Mouse (Mus musculus) forebrain, embryonic 10.5 days (tissue): ENCODE results near the gene Myh10. TPM values are rescaled to one million over a fixed set of nuclear protein-coding genes. Genes with fewer than 3 reads are reported as not detected.

Source experiments
- DNase-seq: peaks from one replicate; pipeline ENCODE4 v3.0.0-alpha.2; 2017; ENCODE audit warnings: low spot score; ENCODE audit errors: extremely low spot score
- H3K27ac ChIP-seq: fragments of 300-500 bp; sonication (generic); 2 replicates; pipeline ENCODE4 v1.5.1; 2016; ENCODE audit warnings: mild to moderate bottlenecking
- H3K27me3 ChIP-seq: fragments of 300-500 bp; sonication (generic); 2 replicates; pipeline ENCODE4 v1.6.1; 2016; ENCODE audit warnings: mild to moderate bottlenecking; ENCODE audit not compliant: poor library complexity, severe bottlenecking
- H3K36me3 ChIP-seq: fragments of 300-500 bp; sonication (generic); replicated peaks from 2 replicates; pipeline ENCODE4 v1.6.1; 2016; ENCODE audit warnings: mild to moderate bottlenecking, moderate library complexity
- H3K4me1 ChIP-seq: fragments of 300-500 bp; sonication (generic); 2 replicates; pipeline ENCODE4 v1.6.1; 2016
- H3K4me3 ChIP-seq: fragments of 300-500 bp; sonication (generic); 2 replicates; pipeline ENCODE4 v1.5.1; 2016; ENCODE audit warnings: mild to moderate bottlenecking, moderate library complexity
- H3K9me3 ChIP-seq: fragments of 300-500 bp; sonication (generic); 2 replicates; pipeline ENCODE4 v1.6.1; 2016; ENCODE audit warnings: mild to moderate bottlenecking, moderate library complexity
- WGBS: fragments of 180-500 bp; shearing (Covaris S2); methylation state at CpG from one replicate; pipeline ENCODE4 v1.1.7; 2016; 5-methylcytosine and 5-hydroxymethylcytosine counted together
- polyA plus RNA-seq: library from polyadenylated mRNA; unstranded; fragments of >200 nt; fragmentation: Nextera tagmentation; extraction: Ambion mirVana; gene quantifications from 2 replicates; pipeline ENCODE4 v1.2.1, GENCODE M21; 2016

The Myh10 gene
- polyA plus RNA-seq, 1 experiment from 2014 or later, result 161 TPM

GRCm38 (mm10) chr11:68704258-68704657 lies 12.9 kb downstream of the Myh10 start:
- Histone ChIP-seq H3K27ac (no peak overlapping the region), H3K27me3 (no peaks in the 10 kb centered on the region), H3K4me3 (no peak overlapping the region), H3K4me1 (0 out of 2 replicates have a peak, but pooled peaks cover 3% of the 10 kb centered on the region), H3K9me3 (peaks cover 24% of the 10 kb centered on the region), H3K36me3 (peaks cover 97% of the 10 kb centered on the region)
- no peak for DNase-seq
- WGBS, result 95% methylated on average over 1 of the region's 1 CpGs

- no peak overlapping the region for H3K4me3 ChIP-seq
- no peaks in the 10 kb centered on the region for H3K27me3 ChIP-seq
- H3K4me1 ChIP-seq, result 0 out of 2 replicates have a peak, but pooled peaks cover 3% of the 10 kb centered on the region
- WGBS, result 91% methylated on average over 2 of the region's 2 CpGs
- peaks cover 23% of the 10 kb centered on the region for H3K9me3 ChIP-seq
- peaks cover 91% of the 10 kb centered on the region for H3K36me3 ChIP-seq
- no peak for DNase-seq
- no peak overlapping the region for H3K27ac ChIP-seq
Measured at GRCm38 (mm10) chr11:68704847-68705246, 13.5 kb downstream of the Myh10 start.

- Histone ChIP-seq H3K27ac (no peak overlapping the region), H3K9me3 (peaks cover 4% of the 10 kb centered on the region; the same call in 1 of the 2 replicates), H3K4me3 (no peak overlapping the region), H3K27me3 (no peaks in the 10 kb centered on the region), H3K4me1 (0 out of 2 replicates have a peak, but pooled peaks cover 3% of the 10 kb centered on the region), H3K36me3 (peaks cover 80% of the 10 kb centered on the region)
- DNase-seq, result no peak
- WGBS, result 84% methylated on average over 9 of the region's 9 CpGs
Measured at GRCm38 (mm10) chr11:68706524-68707429, 15.4 kb downstream of the Myh10 start.

- Histone ChIP-seq H3K27me3 (no peaks in the 10 kb centered on the region), H3K4me1 (0 out of 2 replicates have a peak, but pooled peaks cover 3% of the 10 kb centered on the region), H3K36me3 (peaks cover 79% of the 10 kb centered on the region), H3K27ac (no peak overlapping the region), H3K9me3 (no peaks in the 10 kb centered on the region), H3K4me3 (no peak overlapping the region)
- WGBS, result 87% methylated on average over 5 of the region's 5 CpGs
- DNase-seq, result no peak
Measured at GRCm38 (mm10) chr11:68707881-68708582, 16.7 kb downstream of the Myh10 start.

GRCm38 (mm10) chr11:68716167-68716566 lies 24.8 kb downstream of the Myh10 start:
- no peak overlapping the region for H3K27ac ChIP-seq
- no peaks in the 10 kb centered on the region for H3K27me3 ChIP-seq
- WGBS, result 88% methylated on average over 4 of the region's 4 CpGs
- H3K9me3 ChIP-seq, result no peaks in the 10 kb centered on the region
- no peak for DNase-seq
- H3K4me1 ChIP-seq, result peaks cover 18% of the 10 kb centered on the region
- peaks cover 86% of the 10 kb centered on the region for H3K36me3 ChIP-seq
- H3K4me3 ChIP-seq, result no peak overlapping the region

- peaks cover 90% of the 10 kb centered on the region for H3K36me3 ChIP-seq
- no peak for DNase-seq
- WGBS, result 85% methylated on average over 16 of the region's 16 CpGs
Measured at GRCm38 (mm10) chr11:68717171-68717840, 25.9 kb downstream of the Myh10 start.

GRCm38 (mm10) chr11:68719096-68719648 lies 27.8 kb downstream of the Myh10 start:
- 88% methylated on average over 4 of the region's 4 CpGs for WGBS
- no peak overlapping the region for H3K27ac ChIP-seq

More at GRCm38 (mm10) chr11:68717171-68717840, 25.9 kb downstream of the Myh10 start:
- Histone ChIP-seq H3K4me1 (peaks cover 18% of the 10 kb centered on the region), H3K9me3 (no peaks in the 10 kb centered on the region), H3K27ac (no peak overlapping the region), H3K27me3 (no peaks in the 10 kb centered on the region), H3K4me3 (no peak overlapping the region)

GRCm38 (mm10) chr11:68719774-68720173 lies 28.4 kb downstream of the Myh10 start:
- H3K4me1 ChIP-seq, result peaks cover 18% of the 10 kb centered on the region
- H3K4me3 ChIP-seq, result no peak overlapping the region
- no peak overlapping the region for H3K27ac ChIP-seq
- DNase-seq, result no peak
- 93% methylated on average over 5 of the region's 5 CpGs for WGBS
- no peaks in the 10 kb centered on the region for H3K9me3 ChIP-seq
- no peaks in the 10 kb centered on the region for H3K27me3 ChIP-seq
- peaks cover 90% of the 10 kb centered on the region for H3K36me3 ChIP-seq

More at GRCm38 (mm10) chr11:68719096-68719648, 27.8 kb downstream of the Myh10 start:
- Histone ChIP-seq H3K4me3 (no peak overlapping the region), H3K4me1 (peaks cover 18% of the 10 kb centered on the region), H3K27me3 (no peaks in the 10 kb centered on the region), H3K36me3 (peaks cover 90% of the 10 kb centered on the region), H3K9me3 (no peaks in the 10 kb centered on the region)
- no peak for DNase-seq

- Histone ChIP-seq H3K27ac (no peak overlapping the region), H3K4me1 (no peaks in the 10 kb centered on the region), H3K9me3 (peaks cover 4% of the 10 kb centered on the region; the same call in 1 of the 2 replicates), H3K4me3 (no peak overlapping the region), H3K27me3 (no peaks in the 10 kb centered on the region), H3K36me3 (peaks cover 94% of the 10 kb centered on the region)
- DNase-seq, result no peak
Measured at GRCm38 (mm10) chr11:68724117-68724516, 32.8 kb downstream of the Myh10 start.

GRCm38 (mm10) chr11:68728693-68729092 lies 37.3 kb downstream of the Myh10 start:
- no peak for DNase-seq
- no peak overlapping the region for H3K27ac ChIP-seq
- H3K36me3 ChIP-seq, result peaks cover 74% of the 10 kb centered on the region
- H3K9me3 ChIP-seq, result peaks cover 4% of the 10 kb centered on the region; the same call in 1 of the 2 replicates
- H3K27me3 ChIP-seq, result no peaks in the 10 kb centered on the region
- 89% methylated on average over 3 of the region's 3 CpGs for WGBS
- H3K4me1 ChIP-seq, result no peaks in the 10 kb centered on the region
- H3K4me3 ChIP-seq, result no peak overlapping the region

GRCm38 (mm10) chr11:68730792-68731191 lies 39.4 kb downstream of the Myh10 start:
- Histone ChIP-seq H3K4me3 (no peak overlapping the region), H3K4me1 (no peaks in the 10 kb centered on the region), H3K9me3 (peaks cover 4% of the 10 kb centered on the region; the same call in 1 of the 2 replicates), H3K36me3 (peaks cover 73% of the 10 kb centered on the region), H3K27me3 (no peaks in the 10 kb centered on the region), H3K27ac (no peak overlapping the region)
- no peak for DNase-seq
- 91% methylated on average over 5 of the region's 5 CpGs for WGBS

GRCm38 (mm10) chr11:68732066-68732465 lies 40.7 kb downstream of the Myh10 start:
- DNase-seq, result no peak
- no peaks in the 10 kb centered on the region for H3K27me3 ChIP-seq
- WGBS, result 93% methylated on average over 6 of the region's 6 CpGs
- peaks cover 73% of the 10 kb centered on the region for H3K36me3 ChIP-seq
- H3K4me1 ChIP-seq, result no peaks in the 10 kb centered on the region
- no peak overlapping the region for H3K27ac ChIP-seq
- no peak overlapping the region for H3K4me3 ChIP-seq
- H3K9me3 ChIP-seq, result peaks cover 4% of the 10 kb centered on the region; the same call in 1 of the 2 replicates
